Mouse (Mus musculus) spleen, adult 2 months (tissue): ENCODE results near the gene Arhgap23.

Source experiments
- CTCF ChIP-seq: fragments of 200-500 bp; IDR thresholded peaks from 2 replicates; pipeline ENCODE4 v1.5.1; 2011; ENCODE audit warnings: mild to moderate bottlenecking, inconsistent platforms; ENCODE audit not compliant: insufficient read depth, insufficient read length, insufficient replicate concordance; ENCODE audit errors: extremely low read depth
- POLR2A ChIP-seq: fragments of 200-500 bp; IDR thresholded peaks from 2 replicates; pipeline ENCODE4 v1.6.1; 2011; ENCODE audit warnings: low read depth, low read length, inconsistent platforms

- TF ChIP-seq CTCF, result no peak
- TF ChIP-seq POLR2A, result no peak
Measured at GRCm38 (mm10) chr11:97418834-97419539, 3.7 kb downstream of the Arhgap23 start.
